Mouse (Mus musculus) heart, adult 2 months (tissue): ENCODE measurements around the gene Cabcoco1. TPM values are rescaled to one million over a fixed set of nuclear protein-coding genes. Genes with fewer than 3 reads are reported as not detected.

Experiments used
- DNase-seq, 2 experiments: peaks; one replicate each; pipeline ENCODE4 v3.0.0; 2021
- H3K27ac ChIP-seq: fragments of 200-600 bp; 2 replicates; pipeline ENCODE4 v1.8.1; 2022
- H3K27me3 ChIP-seq: fragments of 200-500 bp; 2 replicates; pipeline ENCODE4 v1.6.1; 2012; ENCODE audit warnings: mild to moderate bottlenecking, low read length, inconsistent platforms, mixed read lengths; ENCODE audit not compliant: control insufficient read depth, insufficient read depth
- H3K36me3 ChIP-seq: fragments of 200-500 bp; 2 replicates; pipeline ENCODE4 v1.6.1; 2012; ENCODE audit warnings: low read length, inconsistent platforms; ENCODE audit not compliant: control insufficient read depth, insufficient read depth
- H3K4me1 ChIP-seq: fragments of 200-500 bp; 2 replicates; pipeline ENCODE4 v1.6.1; 2011; ENCODE audit warnings: low read length; ENCODE audit not compliant: control insufficient read depth, insufficient read depth
- H3K4me3 ChIP-seq: fragments of 200-600 bp; 2 replicates; pipeline ENCODE4 v1.8.1; 2022
- H3K79me2 ChIP-seq: fragments of 200-500 bp; replicated peaks from 2 replicates; pipeline ENCODE4 v1.6.1; 2012; ENCODE audit warnings: mild to moderate bottlenecking, inconsistent platforms, low read length, moderate library complexity, mixed read lengths; ENCODE audit not compliant: control insufficient read depth, insufficient read depth
- H3K9ac ChIP-seq: fragments of 200-500 bp; 2 replicates; pipeline ENCODE4 v1.6.1; 2012; ENCODE audit warnings: low read depth, mild to moderate bottlenecking, control low read depth, inconsistent platforms, low read length, mixed read lengths
- CTCF ChIP-seq: fragments of 200-600 bp; IDR thresholded peaks from 2 replicates; pipeline ENCODE4 v1.8.1; 2022; ENCODE audit warnings: antibody characterized with exemption, mild to moderate bottlenecking, moderate library complexity
- EP300 ChIP-seq: fragments of 200-500 bp; IDR thresholded peaks from 2 replicates; pipeline ENCODE4 v1.6.1; 2011; ENCODE audit warnings: low read depth, low read length, control low read depth; ENCODE audit not compliant: insufficient read depth
- POLR2A ChIP-seq: fragments of 200-500 bp; IDR thresholded peaks from 2 replicates; pipeline ENCODE4 v1.6.1; 2011; ENCODE audit warnings: mild to moderate bottlenecking, low read depth, low read length, control low read depth; ENCODE audit not compliant: insufficient read depth
- WGBS: fragments of 180-500 bp; shearing (Covaris S2); methylation state at CpG from one replicate; pipeline ENCODE4 v1.1.7; 2018; 5-methylcytosine and 5-hydroxymethylcytosine counted together
- intact Hi-C: fragments of 180-260 bp; cut with DNase I; formaldehyde crosslinking; loops from one replicate; pipeline ENCODE4 v1.15.1; 2025
- polyA plus RNA-seq: library from polyadenylated mRNA; depleted of rRNA; stranded (reverse); fragments of >200 nt; gene quantifications from 2 replicates; pipeline ENCODE4 v1.2.3, GENCODE M21; 2012
- total RNA-seq, 2 experiments: library from RNA; stranded (reverse); gene quantifications; 2 replicates each; pipeline ENCODE4 v1.2.3; 2021

Gene Cabcoco1
- total and polyA plus RNA-seq, 3 experiments, result 8.6 to 23.0 (median 18.0) TPM

DNA sequence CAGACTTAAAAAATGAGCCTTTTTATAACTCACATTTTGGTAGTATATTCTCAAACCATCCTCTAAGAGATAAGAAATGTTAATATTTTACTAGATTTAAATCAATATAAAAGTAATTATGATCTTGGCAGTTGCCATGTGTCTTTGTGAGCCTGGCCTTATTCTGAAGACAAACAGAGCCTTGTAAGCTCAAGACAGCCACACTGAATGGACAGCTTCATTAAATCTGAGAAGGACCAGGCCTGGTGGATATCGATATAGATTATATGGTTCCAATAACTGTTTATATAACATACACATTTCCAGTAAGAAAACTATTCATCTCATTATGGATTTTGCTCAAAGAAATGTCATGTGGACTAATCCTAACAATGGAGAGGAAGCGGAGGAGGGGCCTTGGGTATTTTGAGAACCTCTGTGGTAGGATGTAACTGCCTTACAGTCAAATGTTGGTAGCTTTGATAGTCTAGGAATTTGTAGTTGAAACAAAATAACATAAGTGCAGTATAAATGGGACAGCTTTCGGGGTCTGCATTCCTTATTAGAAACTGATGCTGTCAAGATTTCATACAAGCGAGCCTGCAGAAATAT lies 75.9 kb downstream of the Cabcoco1 start:
- no peaks in the 10 kb centered on the region for H3K79me2 ChIP-seq
- no peak overlapping the region for H3K4me3 ChIP-seq
- H3K4me1 ChIP-seq, result no peaks in the 10 kb centered on the region
- no peak for TF ChIP-seq CTCF
- TF ChIP-seq POLR2A, result no peak
- no peak for TF ChIP-seq EP300
- WGBS, result 88% methylated on average over 4 of the region's 4 CpGs
- DNase-seq, result no peak
- H3K36me3 ChIP-seq, result no peaks in the 10 kb centered on the region
- H3K27me3 ChIP-seq, result no peaks in the 10 kb centered on the region; the same call in 1 of the 2 replicates
- H3K27ac ChIP-seq, result no peak overlapping the region
- intact Hi-C loops, result loop anchor here (10.0 kb wide), 1 partner anchor 859 kb away; no protein-coding TSS in a partner anchor
- no peak overlapping the region for H3K9ac ChIP-seq

DNA sequence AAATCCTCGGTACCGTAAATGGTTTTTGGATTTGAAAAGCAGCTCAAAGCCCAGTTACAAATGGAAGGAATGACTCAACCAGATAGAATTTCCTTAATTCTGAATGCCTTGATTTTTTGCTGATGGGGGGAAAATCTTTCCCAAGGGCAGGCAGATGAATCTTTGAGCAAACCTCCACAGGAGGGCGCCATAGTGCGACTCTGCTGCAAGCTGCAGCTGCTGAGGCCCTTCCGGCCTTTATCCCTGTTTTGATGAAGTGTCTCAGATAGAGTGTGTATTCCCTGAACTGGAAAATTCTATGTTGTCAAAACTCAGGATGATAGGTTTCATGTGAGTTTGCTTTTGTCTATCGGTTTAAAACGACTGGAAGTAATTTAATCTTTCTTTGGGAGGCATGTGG lies 76.8 kb downstream of the Cabcoco1 start:
- DNase-seq, result peak; percentile 62 to 79
- H3K4me1 ChIP-seq, result no peaks in the 10 kb centered on the region; the same call in 1 of the 2 replicates
- no peak overlapping the region for H3K4me3 ChIP-seq
- intact Hi-C loops, result loop anchor here (5.0 to 10.0 kb wide), 2 partner anchors 113 to 860 kb away; no protein-coding TSS in a partner anchor
- no peaks in the 10 kb centered on the region for H3K79me2 ChIP-seq
- no peak overlapping the region for H3K9ac ChIP-seq
- no peak overlapping the region for H3K27ac ChIP-seq
- TF ChIP-seq CTCF (peak; percentile 88), EP300 (0 out of 2 replicates have a peak, but pooled peaks have one; percentile 23), POLR2A (no peak)
- WGBS, result 23% methylated on average over 7 of the region's 7 CpGs
- no peaks in the 10 kb centered on the region for H3K36me3 ChIP-seq
- no peaks in the 10 kb centered on the region; the same call in 1 of the 2 replicates for H3K27me3 ChIP-seq

DNA sequence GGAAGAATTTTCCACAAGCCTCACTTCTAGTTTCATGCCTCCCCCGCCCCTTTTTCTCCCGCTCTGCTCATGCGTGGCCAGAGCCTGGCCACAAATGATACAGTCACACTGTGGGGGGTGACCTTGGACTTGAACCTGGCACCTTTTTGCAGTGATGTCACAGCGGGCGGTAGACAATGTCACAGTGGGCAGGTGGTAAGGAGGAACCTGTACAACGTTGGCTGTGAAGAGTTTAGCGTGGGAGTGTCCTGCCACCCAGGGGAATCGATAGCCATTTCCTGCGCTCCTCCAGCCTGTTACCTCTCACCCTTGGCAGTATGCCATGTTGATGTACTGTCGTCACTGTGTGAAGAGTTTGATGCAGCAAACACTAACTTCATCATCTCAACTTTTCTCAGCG lies 81.9 kb downstream of the Cabcoco1 start:
- Histone ChIP-seq H3K79me2 (no peaks in the 10 kb centered on the region), H3K4me1 (no peaks in the 10 kb centered on the region; the same call in 1 of the 2 replicates), H3K27me3 (no peaks in the 10 kb centered on the region), H3K27ac (no peak overlapping the region), H3K36me3 (no peaks in the 10 kb centered on the region), H3K9ac (no peak overlapping the region), H3K4me3 (no peak overlapping the region)
- WGBS, result 55% methylated on average over 11 of the region's 11 CpGs
- intact Hi-C loops, result loop anchor here (5.0 to 10.0 kb wide), 2 partner anchors 107 to 865 kb away; no protein-coding TSS in a partner anchor
- TF ChIP-seq CTCF (no peak), POLR2A (no peak), EP300 (no peak)
- DNase-seq, result no peak

- Histone ChIP-seq H3K4me1 (no peaks in the 10 kb centered on the region; the same call in 1 of the 2 replicates), H3K9ac (no peak overlapping the region), H3K4me3 (no peak overlapping the region), H3K36me3 (no peaks in the 10 kb centered on the region), H3K27me3 (no peaks in the 10 kb centered on the region), H3K79me2 (no peaks in the 10 kb centered on the region), H3K27ac (no peak overlapping the region)
- no peak for TF ChIP-seq POLR2A
- no peak for TF ChIP-seq EP300
- no peak for TF ChIP-seq CTCF
- no peak for DNase-seq
- intact Hi-C loops, result no loop called here
- 95% methylated on average over 7 of the region's 7 CpGs for WGBS
Observed at GRCm38 (mm10) chr10:68457019-68457418, 84.7 kb downstream of the Cabcoco1 start.

DNA sequence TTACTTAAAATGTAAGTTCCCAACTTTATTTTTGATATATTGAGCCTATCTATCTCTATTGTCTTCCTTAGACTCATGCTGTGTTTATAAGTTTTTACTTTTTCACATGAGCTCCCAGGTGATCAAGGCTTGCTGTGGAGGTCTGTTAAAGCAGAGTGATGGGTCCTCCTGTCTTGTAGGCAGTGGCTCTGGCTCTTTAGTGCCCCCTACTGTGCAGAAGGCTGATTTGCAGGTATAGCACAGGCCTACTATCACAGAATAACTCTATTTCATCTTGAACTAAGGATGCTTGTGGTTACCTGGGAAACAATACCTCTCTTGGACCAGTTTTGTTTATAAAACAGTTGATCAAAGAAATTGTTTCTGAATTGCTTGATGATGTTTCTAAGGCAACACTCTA lies 87.2 kb downstream of the Cabcoco1 start:
- Histone ChIP-seq H3K4me3 (no peak overlapping the region), H3K79me2 (no peaks in the 10 kb centered on the region), H3K36me3 (no peaks in the 10 kb centered on the region), H3K27me3 (no peaks in the 10 kb centered on the region), H3K4me1 (no peaks in the 10 kb centered on the region), H3K9ac (no peak overlapping the region), H3K27ac (no peak overlapping the region)
- intact Hi-C loops, result no loop called here
- no peak for TF ChIP-seq POLR2A
- no peak for TF ChIP-seq EP300
- peak; percentile 40 for TF ChIP-seq CTCF
- DNase-seq, result no peak

- DNase-seq, result no peak
- no peak overlapping the region for H3K9ac ChIP-seq
- peaks cover 10% of the 10 kb centered on the region for H3K36me3 ChIP-seq
- intact Hi-C loops, result no loop called here
- H3K4me1 ChIP-seq, result peaks cover 4% of the 10 kb centered on the region
- TF ChIP-seq CTCF (no peak), EP300 (no peak), POLR2A (no peak)
- H3K27ac ChIP-seq, result peak overlapping the region; percentile 58
- no peaks in the 10 kb centered on the region for H3K79me2 ChIP-seq
- no peaks in the 10 kb centered on the region for H3K27me3 ChIP-seq
- no peak overlapping the region for H3K4me3 ChIP-seq
- WGBS, result 28% methylated on average over 5 of the region's 5 CpGs
Observed at GRCm38 (mm10) chr10:68446797-68447125, 94.9 kb downstream of the Cabcoco1 start.
